Mouse (Mus musculus) neural tube, embryonic 10.5 days (tissue): ENCODE results near the gene Zan.
A peak's percentile ranks its signal among the peaks of the same experiment; 100 is the strongest.

Experiments
- DNase-seq: peaks from one replicate; pipeline ENCODE4 v3.0.0-alpha.2; 2017; ENCODE audit warnings: low spot score; ENCODE audit errors: extremely low spot score

The Zan gene

DNA sequence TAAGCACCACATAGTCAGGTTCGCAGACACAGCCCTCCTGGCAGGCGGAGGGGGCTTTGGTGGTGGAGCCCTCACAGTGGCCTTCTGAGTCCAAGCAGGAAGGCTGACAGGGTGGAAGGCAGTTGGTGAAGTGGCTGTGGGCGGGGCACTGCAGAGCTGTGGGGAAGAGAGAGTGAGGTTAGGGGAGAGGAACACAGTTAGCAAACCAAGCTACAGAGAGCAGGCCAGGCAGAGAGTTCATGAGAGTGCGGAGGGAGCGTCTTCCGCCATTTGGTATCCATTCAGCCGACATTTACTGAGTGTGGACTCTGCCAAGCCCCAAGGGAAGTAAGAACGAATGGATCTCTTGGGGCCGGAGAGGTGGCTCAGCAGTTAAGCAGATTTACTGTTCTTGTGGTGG is 57.8 kb downstream of the Zan start:
- DNase-seq = no peak

GRCm38 (mm10) chr5:137414253-137414652 is 62.6 kb downstream of the Zan start:
- DNase-seq = no peak

DNA sequence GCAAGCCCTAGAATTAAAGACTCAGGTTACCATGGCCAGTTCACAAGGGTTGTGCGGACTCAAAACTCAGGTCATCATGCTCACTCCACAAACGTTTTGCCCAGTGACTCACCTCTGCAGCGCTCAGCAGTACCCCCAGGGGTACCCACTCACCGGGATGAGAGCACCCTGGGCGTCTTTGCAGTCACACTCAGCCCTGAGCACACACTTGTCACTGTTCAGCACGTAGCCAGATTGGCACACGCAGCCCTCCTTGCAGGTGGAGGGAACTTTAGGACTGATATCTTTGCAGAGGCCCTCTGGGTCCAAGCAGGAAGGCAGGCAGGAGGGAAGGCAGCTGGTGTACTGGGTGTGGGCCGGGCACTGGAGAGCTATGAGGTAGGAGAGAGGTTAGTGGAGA is 65.6 kb downstream of the Zan start:
- DNase-seq = no peak

- DNase-seq = no peak
Measured at GRCm38 (mm10) chr5:137410549-137410948, 66.3 kb downstream of the Zan start.

- no peak for DNase-seq
Measured at GRCm38 (mm10) chr5:137410066-137410465, 66.8 kb downstream of the Zan start.

GRCm38 (mm10) chr5:137409451-137409850 is 67.4 kb downstream of the Zan start:
- DNase-seq = no peak

- DNase-seq = no peak
Measured at GRCm38 (mm10) chr5:137404081-137404480, 72.8 kb downstream of the Zan start.

- DNase-seq = no peak
Measured at GRCm38 (mm10) chr5:137394456-137394855, 82.4 kb downstream of the Zan start.

DNA sequence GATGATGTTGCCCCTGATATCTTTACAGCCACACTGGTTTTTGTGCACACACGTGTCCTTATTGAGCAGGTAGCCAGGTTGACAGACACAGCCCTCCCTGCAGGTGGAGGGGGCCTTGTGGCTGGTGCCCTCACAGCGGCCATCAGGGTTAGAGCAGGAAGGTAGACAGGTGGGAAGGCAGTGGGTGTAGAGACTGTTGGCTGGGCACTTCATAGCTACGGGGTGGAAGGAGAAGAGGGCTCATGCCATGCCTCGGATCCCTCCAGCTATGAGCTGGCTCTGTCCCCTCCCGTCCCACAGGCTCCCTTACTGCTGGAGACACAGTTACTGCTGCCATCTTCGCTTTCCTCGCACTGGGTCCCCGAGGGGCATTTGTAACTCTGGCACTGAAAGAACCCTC is 85.2 kb downstream of the Zan start:
- DNase-seq = no peak

DNA sequence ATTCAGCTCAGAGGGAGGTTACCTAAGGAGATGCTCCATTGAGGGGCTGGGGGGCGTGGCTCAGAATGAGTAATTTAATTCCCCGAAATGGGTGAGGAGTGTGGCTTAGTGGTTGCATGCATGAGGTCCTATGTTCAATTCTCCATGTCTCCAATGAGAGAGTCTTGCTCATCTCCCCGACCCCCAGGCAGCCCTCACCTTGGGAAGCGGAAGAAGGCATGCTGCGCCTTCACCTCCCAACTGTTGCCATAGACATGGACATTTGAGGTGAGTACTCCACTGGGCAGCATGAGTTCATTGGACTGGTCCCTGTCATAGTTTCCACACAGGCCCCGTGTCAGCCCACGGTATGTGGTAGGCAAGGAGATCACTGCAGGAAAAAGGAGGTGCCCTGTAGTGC is 90.2 kb downstream of the Zan start:
- DNase-seq = no peak

DNA sequence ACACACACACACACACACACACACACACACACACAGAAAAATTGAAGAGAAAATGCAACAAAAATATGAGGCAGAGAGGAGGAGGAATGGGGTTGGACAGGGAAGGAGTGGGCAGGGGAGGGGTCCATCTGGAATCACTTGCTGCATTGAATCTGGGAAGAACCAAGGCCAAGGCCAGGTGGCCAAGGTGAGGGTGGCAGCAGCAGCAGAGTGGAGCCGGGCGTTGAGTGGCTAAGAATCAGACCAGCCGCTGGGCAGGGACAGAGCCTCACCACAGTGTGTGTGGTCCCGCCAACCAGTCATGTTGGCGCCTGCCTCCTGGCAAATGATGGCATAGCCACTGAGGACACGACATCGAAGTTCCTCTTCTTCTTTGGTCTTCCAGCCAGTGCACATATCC is 93.4 kb downstream of the Zan start:
- no peak for DNase-seq

DNA sequence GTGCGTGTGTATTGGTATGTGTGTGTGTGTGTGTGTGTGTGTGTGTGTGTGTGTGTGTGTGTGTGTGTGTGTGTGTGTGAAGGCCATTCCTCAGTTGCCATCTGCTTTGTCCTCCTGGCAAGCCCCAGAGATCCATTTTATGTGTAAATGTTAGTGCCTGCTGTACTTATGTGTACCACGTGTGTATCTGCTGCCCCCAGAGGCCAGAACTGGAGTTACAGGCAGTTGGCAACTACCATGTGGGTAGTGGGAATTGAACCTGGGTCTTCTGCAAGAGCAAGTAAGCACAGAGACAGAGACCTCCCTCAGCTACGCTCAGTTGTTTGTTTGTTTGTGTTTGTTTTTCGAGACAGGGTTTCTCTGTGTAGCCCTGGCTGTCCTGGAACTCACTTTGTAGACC is 95.7 kb downstream of the Zan start:
- peak; percentile 62 for DNase-seq

DNA sequence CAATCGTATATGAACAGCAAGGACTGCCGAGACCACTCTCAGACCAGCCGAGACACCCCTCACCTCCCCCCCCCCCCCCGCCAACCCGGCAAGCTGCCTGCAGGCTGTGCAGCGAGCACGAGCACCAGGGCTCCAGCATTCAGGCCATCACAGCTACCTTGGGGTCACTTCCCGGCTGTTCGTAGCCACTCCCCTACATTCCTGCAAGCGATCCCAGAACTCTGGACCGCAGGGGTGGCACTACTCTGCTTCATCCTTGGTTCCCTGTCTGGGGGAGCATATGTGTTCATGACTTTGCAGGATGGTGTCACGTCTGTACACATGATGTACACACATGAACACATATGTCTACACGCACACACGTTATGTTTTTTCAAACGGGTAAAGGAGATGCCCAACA is 99.3 kb downstream of the Zan start:
- DNase-seq = peak; percentile 23

- DNase-seq = peak; percentile 38
Measured at GRCm38 (mm10) chr5:137377176-137377575, 99.7 kb downstream of the Zan start.

DNA sequence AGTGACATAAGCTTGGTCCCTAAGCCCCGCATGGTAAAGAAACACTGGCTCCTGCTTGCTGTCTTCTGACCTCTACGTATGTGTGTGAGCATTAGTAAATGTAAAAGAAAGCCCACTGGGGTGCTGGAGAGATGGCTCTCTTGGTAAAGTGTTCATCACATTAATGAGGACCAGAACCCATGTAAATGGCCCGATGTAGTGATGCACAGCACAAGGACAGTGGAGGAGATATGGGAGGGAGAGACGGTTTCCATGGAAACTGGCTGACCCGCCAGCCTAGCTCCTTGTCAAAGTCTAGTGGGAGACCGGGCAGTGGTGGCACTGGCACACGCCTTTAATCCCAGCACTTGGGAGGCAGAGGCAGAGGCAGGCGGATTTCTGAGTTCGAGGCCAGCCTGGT is 100.1 kb downstream of the Zan start:
- peak; percentile 42 for DNase-seq

DNA sequence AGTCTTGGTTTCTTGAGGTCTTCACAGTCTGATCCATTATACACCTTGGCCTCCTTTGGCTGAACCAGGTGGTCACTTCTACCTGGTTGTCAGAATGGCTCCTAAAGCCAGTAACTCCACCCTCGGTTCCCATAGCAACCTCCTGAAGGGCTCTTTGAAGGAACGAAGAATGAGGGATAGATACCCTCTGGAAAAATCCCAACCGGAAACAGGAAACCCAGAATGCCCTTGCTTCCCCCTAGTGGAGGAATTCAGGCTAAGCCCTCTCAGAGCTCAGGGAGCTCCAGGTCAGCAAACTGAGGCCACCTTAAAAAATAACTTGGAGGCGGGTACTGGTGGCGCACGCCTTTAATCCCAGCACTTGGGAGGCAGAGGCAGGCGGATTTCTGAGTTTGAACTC is 100.7 kb downstream of the Zan start:
- DNase-seq = peak; percentile 32

GRCm38 (mm10) chr5:137375627-137376026 is 101.2 kb downstream of the Zan start:
- DNase-seq = peak; percentile 26

- no peak for DNase-seq
Measured at GRCm38 (mm10) chr5:137374521-137375080, 102.3 kb downstream of the Zan start.

DNA sequence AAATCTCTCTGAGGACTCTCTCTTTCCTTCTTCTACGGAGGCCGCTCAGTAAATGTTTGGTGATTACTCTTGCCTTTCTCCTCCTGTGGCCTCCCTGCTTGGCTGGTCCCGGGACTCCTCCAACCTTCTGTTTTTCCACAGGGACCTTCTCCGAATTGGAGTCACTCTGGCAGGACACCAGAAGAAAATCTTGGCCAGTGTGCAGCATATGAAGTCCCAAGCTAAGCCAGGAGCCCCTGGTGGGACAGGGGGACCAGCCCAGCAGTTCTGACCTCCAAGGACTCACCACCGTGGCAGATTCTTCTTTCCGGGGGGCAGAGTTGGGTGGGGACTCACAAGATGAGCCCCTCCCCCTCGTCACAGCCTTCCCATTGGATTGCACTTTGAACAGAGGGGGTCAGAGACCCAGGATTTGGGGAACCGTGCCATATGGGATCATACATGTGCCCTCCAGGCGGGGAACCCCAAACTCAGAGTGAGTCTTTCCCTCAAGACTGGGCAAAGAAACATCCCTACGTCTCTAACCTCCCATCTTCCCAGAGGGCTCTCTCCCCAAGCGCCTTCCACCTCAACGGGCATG is 103.4 kb downstream of the Zan start:
- DNase-seq = no peak

- DNase-seq = no peak
Measured at GRCm38 (mm10) chr5:137369665-137370064, 107.2 kb downstream of the Zan start.

DNA sequence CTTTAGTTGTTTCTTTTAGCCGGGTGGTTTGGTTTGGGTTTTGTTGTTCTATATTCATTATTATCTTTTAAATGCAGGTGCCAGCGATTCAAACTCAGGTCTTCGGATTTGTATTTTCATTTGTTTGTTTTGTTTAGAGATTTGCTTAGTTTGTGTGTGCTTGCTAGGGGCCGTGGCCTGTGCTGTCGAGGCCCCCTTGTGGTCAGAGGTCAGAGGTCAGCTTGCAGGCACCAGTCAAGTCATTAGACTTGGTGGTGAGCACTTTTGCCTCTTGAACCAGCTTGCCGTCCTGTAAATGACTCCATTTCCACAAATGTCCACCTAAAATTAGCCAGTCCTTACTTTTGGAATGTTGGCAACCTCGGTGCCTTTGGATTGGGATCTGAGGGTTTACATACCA is 118.5 kb downstream of the Zan start:
- no peak for DNase-seq

- no peak for DNase-seq
Measured at GRCm38 (mm10) chr5:137354091-137354490, 122.8 kb downstream of the Zan start.
